Mouse (Mus musculus) bone marrow, adult 2 months (tissue): Measurements from ENCODE around the gene Dhdh.

Experiments used
- CTCF ChIP-seq: fragments of 200-500 bp; IDR thresholded peaks from 2 replicates; pipeline ENCODE4 v1.5.1; 2011; ENCODE audit warnings: low read length, control low read depth; ENCODE audit not compliant: control insufficient read depth, insufficient read depth
- POLR2A ChIP-seq: fragments of 200-500 bp; IDR thresholded peaks from 2 replicates; pipeline ENCODE4 v1.6.1; 2011; ENCODE audit warnings: low read depth, mild to moderate bottlenecking, control low read depth, low read length, borderline replicate concordance; ENCODE audit not compliant: control insufficient read depth

DNA sequence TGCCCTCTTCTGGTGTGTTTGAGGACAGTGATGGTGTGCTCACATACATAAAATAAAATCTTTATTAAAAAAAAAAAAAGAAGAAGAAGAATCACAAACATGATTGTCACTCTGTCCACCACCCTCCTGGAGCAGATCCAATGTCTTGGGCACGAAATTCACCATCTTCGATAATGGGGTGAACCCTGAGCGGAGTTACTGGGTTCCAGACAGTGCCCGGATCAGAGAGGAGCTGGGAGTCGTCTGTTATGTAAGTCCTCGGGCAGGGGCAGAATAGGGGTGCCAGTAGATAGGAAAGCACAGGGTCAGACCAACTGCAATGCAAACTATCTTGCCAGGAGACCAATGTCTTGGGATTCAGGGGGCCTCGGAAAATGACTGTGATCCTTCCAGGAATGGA is 32.0 kb upstream of the Dhdh start:
- no peak for TF ChIP-seq CTCF
- TF ChIP-seq POLR2A = no peak
